Mouse (Mus musculus) ES-Bruce4 (cell line): ENCODE results near the gene Syt5.

Source experiments
- EP300 ChIP-seq: IDR thresholded peaks from 2 replicates; pipeline ENCODE4 v1.6.1; 2011; ENCODE audit warnings: low read depth, low read length; ENCODE audit not compliant: insufficient read depth
- POLR2A ChIP-seq: IDR thresholded peaks from one replicate; pipeline ENCODE4 v1.8.1; 2011; ENCODE audit warnings: low read length; ENCODE audit not compliant: insufficient read depth

- no peak for TF ChIP-seq POLR2A
- TF ChIP-seq EP300 = no peak
Measured at GRCm38 (mm10) chr7:4562660-4563059, 15.3 kb upstream of the Syt5 start.
